Mouse (Mus musculus) regulatory T cell (primary cell): ENCODE results near the gene Trim72.

Source experiments
- in situ Hi-C: fragments of 300-600 bp; cut with MboI, MseI; formaldehyde crosslinking; loops from one replicate; pipeline ENCODE4 v1.15.1; 2025; ENCODE audit warnings: high pct_unique_total_duplicates

Trim72 gene

GRCm38 (mm10) chr7:128048819-128049218, 45.1 kb downstream of the Trim72 start:
- in situ Hi-C loops, result loop anchor here (5.0 kb wide), 1 partner anchor 48 kb away; no protein-coding TSS in a partner anchor

- in situ Hi-C loops, result loop anchor here (5.0 kb wide), 1 partner anchor 48 kb away; no protein-coding TSS in a partner anchor
Measured at GRCm38 (mm10) chr7:128049254-128049653, 45.5 kb downstream of the Trim72 start.

GRCm38 (mm10) chr7:128050739-128051138, 47.0 kb downstream of the Trim72 start:
- in situ Hi-C loops, result no loop called here

GRCm38 (mm10) chr7:128053061-128053460, 49.3 kb downstream of the Trim72 start:
- in situ Hi-C loops, result no loop called here

GRCm38 (mm10) chr7:128056917-128057444, 53.2 kb downstream of the Trim72 start:
- in situ Hi-C loops, result no loop called here

- in situ Hi-C loops, result no loop called here
Measured at GRCm38 (mm10) chr7:128057860-128058259, 54.1 kb downstream of the Trim72 start.

- in situ Hi-C loops, result no loop called here
Measured at GRCm38 (mm10) chr7:128058576-128058975, 54.8 kb downstream of the Trim72 start.

- in situ Hi-C loops, result no loop called here
Measured at GRCm38 (mm10) chr7:128059091-128059490, 55.3 kb downstream of the Trim72 start.
